Mouse (Mus musculus): ENCODE results near the gene 4921536K21Rik. TPM values are rescaled to one million over a fixed set of nuclear protein-coding genes. Genes with fewer than 3 reads are reported as not detected.

4921536K21Rik gene
- polyA plus RNA-seq, 1 experiment: 0.21 TPM

DNA sequence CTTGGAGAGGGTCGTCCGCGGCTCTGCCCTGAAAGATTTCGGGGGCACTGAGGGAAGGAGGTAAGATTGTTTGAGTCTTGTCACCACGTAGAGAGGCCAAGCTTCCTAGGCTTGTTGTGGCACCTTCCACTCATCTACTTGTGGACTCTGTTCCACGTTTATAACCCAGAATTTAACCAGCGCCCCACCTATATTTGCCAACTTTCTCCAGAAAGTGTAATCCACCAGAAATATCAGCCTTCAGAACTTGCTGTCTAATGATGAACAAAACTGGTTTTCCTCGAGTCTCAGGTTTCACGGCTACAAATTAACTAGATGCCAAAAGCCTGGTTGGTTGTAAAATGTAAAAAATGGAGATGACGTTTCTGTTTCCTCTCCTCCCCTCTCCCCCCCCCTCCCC, 560 bp upstream of the 4921536K21Rik start:
- Histone ChIP-seq H3K27ac (ENCODE audit: insufficient read depth, low read depth, low read length) (no peak overlapping the region), H3K4me3 (ENCODE audit: insufficient read depth, low read length) (peak overlapping the region; percentile 61), H3K4me1 (ENCODE audit: control insufficient read depth, insufficient read depth, low read length) (peaks cover 27% of the 10 kb centered on the region)
- no peak for TF ChIP-seq POLR2A (IDR thresholded peaks at IDR 0.05; ENCODE audit: borderline replicate concordance, low read depth, low read length)
- TF ChIP-seq CTCF (IDR thresholded peaks at IDR 0.05; ENCODE audit: low read depth, low read length): no peak

DNA sequence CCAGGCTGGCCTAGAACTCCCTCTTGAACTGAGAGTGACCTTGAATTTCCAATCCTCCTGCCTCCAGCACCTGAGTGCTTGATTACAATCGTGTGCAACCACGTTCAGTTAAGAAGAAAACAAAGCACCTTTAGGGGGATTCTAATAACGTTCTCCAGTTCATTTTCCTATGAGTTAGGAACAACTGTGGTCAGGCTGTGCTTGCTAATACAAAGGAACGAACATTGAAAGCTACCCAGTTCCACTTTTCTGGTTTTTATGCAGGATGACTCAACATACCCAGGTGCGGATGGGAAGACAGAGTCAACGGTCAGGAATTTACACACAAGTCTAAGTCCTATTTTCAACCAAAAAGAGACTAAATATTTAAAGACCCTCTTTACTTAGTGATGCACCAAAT, 928 bp downstream of the 4921536K21Rik start:
- Histone ChIP-seq H3K4me3 (ENCODE audit: insufficient read depth, low read length) (no peak overlapping the region), H3K4me1 (ENCODE audit: control insufficient read depth, insufficient read depth, low read length) (peaks cover 34% of the 10 kb centered on the region), H3K27ac (ENCODE audit: insufficient read depth, low read depth, low read length) (no peak overlapping the region)
- TF ChIP-seq CTCF (IDR thresholded peaks at IDR 0.05; ENCODE audit: low read depth, low read length) (no peak), POLR2A (IDR thresholded peaks at IDR 0.05; ENCODE audit: borderline replicate concordance, low read depth, low read length) (no peak)

DNA sequence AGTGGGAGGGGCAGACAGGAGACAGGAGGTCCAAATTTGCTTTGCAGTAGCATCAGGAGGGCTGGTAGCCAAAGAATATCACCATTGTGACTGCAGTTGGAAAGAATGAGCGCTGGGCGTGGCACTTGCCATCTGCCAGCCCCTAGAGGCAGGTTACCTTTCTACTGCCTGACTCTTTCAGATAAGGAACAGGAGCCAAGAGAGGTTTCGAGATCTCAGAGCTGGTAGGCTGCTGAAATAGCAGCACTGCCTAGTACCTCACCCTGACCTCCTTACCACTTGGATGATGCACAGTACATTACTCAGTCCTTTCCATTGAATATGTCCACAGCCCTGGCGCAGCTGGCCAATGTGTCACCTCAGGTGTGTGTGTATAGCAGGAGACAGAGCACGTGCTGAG, 7.6 kb downstream of the 4921536K21Rik start:
- no peak for TF ChIP-seq POLR2A (IDR thresholded peaks at IDR 0.05; ENCODE audit: borderline replicate concordance, low read depth, low read length)
- no peak for TF ChIP-seq CTCF (IDR thresholded peaks at IDR 0.05; ENCODE audit: low read depth, low read length)
- H3K4me1 ChIP-seq (ENCODE audit: control insufficient read depth, insufficient read depth, low read length): peaks cover 33% of the 10 kb centered on the region
- no peak overlapping the region for H3K4me3 ChIP-seq (ENCODE audit: insufficient read depth, low read length)
- no peak overlapping the region for H3K27ac ChIP-seq (ENCODE audit: insufficient read depth, low read depth, low read length)

DNA sequence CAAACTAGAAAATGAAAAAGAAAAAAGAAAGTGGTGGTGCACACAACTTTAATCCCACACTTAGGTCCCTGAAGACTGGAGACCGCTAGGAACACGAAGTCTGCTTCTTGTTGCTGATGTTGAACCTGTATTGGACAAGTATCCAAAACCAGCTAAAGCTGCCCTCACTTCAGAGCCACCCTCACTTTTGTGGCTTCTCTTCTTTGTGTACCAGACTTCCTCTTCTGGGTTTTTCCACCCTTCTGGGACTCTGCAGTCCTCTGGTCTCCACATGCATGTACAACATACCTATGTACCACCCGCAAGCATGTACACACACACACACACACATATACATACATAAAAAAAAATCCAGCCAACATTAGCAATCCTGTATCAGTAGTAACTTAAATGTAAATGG, 11.2 kb downstream of the 4921536K21Rik start:
- H3K4me3 ChIP-seq (ENCODE audit: insufficient read depth, low read length): no peak overlapping the region
- no peak overlapping the region for H3K27ac ChIP-seq (ENCODE audit: insufficient read depth, low read depth, low read length)
- H3K4me1 ChIP-seq (ENCODE audit: control insufficient read depth, insufficient read depth, low read length): peaks cover 19% of the 10 kb centered on the region
- no peak for TF ChIP-seq POLR2A (IDR thresholded peaks at IDR 0.05; ENCODE audit: borderline replicate concordance, low read depth, low read length)
- TF ChIP-seq CTCF (IDR thresholded peaks at IDR 0.05; ENCODE audit: low read depth, low read length): no peak

DNA sequence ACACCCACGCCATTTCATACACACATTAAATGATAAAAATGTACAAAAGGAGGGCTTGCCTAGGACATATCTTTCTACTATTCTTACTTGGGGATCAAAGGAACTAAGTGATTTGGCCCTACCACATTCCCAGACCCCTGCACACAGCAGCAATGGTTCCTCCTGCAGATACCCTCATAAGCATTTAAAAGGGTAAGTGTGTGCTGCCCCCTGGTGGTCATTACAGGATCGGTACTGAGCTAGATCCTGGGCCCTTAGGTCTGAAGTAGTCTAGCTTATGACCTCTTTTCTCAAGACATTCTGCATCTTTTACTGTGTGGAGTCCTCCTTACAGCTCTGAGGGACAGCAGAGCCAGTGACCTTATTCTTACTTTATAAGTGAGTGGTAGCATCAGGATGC, 15.1 kb downstream of the 4921536K21Rik start:
- TF ChIP-seq POLR2A (IDR thresholded peaks at IDR 0.05; ENCODE audit: borderline replicate concordance, low read depth, low read length): no peak
- TF ChIP-seq CTCF (IDR thresholded peaks at IDR 0.05; ENCODE audit: low read depth, low read length): peak; percentile 50; the same call in 1 of the 2 replicates
- Histone ChIP-seq H3K4me1 (ENCODE audit: control insufficient read depth, insufficient read depth, low read length) (peaks cover 19% of the 10 kb centered on the region), H3K27ac (ENCODE audit: insufficient read depth, low read depth, low read length) (no peak overlapping the region), H3K4me3 (ENCODE audit: insufficient read depth, low read length) (no peak overlapping the region)

DNA sequence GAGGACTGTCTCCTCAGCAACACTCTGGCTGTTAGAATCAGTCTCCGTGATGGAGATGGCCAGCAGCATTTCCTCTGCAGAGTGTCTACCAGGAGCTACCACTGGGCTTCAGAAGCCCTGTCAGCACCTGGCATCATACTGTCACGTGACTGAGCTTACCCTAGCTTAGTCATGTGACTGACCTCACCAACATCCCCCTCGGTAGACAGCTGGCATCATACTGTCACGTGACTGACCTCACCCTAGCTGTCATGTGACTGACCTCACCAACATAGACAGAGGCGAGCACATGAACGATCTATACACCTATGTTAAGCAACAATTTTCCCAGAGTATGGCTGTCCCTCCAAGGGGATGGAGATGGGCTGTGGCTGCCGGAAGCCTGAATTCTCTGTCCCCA, 16.2 kb downstream of the 4921536K21Rik start:
- Histone ChIP-seq H3K27ac (ENCODE audit: insufficient read depth, low read depth, low read length) (no peak overlapping the region), H3K4me1 (ENCODE audit: control insufficient read depth, insufficient read depth, low read length) (peaks cover 14% of the 10 kb centered on the region), H3K4me3 (ENCODE audit: insufficient read depth, low read length) (no peak overlapping the region)
- TF ChIP-seq POLR2A (IDR thresholded peaks at IDR 0.05; ENCODE audit: borderline replicate concordance, low read depth, low read length) (no peak), CTCF (IDR thresholded peaks at IDR 0.05; ENCODE audit: low read depth, low read length) (no peak)

DNA sequence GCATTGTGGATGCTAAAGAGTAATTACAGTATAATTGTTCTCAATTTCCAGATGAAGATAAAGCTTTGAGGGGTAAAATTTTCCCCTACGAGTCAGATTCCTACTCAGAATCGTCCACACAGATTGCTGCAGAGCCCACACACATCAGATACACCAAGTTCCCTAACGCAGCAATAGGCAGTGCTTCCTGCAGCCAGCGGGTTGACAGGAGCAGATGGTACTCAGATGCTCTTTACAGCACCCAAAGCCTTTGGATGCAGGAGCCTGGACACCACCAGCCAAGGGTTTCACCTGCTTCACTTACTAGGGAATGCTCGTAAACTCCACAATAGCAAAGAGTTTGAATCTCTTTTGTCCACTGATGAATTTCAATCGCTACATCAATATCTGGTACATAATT, 18.5 kb downstream of the 4921536K21Rik start:
- Histone ChIP-seq H3K27ac (ENCODE audit: insufficient read depth, low read depth, low read length) (no peak overlapping the region), H3K4me3 (ENCODE audit: insufficient read depth, low read length) (no peak overlapping the region), H3K4me1 (ENCODE audit: control insufficient read depth, insufficient read depth, low read length) (peaks cover 10% of the 10 kb centered on the region)
- TF ChIP-seq POLR2A (IDR thresholded peaks at IDR 0.05; ENCODE audit: borderline replicate concordance, low read depth, low read length) (no peak), CTCF (IDR thresholded peaks at IDR 0.05; ENCODE audit: low read depth, low read length) (no peak)

DNA sequence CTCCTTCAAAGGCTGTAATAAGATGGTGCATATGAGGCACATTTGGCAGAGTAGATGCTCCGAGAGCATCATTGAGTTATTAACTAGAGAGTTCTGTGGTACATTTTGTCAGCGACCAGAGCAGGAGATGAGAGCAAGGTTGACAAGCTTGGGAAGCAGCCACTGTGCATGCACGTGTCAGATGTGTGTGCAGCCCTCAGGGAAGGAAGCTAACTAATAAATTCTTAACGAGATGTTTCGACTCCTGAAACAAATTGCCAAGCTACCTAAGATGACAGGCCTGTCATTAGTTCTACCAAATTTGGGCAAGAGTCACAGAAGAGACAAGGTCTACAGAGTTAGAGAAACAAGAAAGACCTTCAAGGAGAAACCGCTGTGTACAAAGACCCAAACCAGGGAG, 30.6 kb downstream of the 4921536K21Rik start:
- Histone ChIP-seq H3K27ac (ENCODE audit: insufficient read depth, low read depth, low read length) (no peak overlapping the region), H3K4me3 (ENCODE audit: insufficient read depth, low read length) (peak overlapping the region; percentile 85)

DNA sequence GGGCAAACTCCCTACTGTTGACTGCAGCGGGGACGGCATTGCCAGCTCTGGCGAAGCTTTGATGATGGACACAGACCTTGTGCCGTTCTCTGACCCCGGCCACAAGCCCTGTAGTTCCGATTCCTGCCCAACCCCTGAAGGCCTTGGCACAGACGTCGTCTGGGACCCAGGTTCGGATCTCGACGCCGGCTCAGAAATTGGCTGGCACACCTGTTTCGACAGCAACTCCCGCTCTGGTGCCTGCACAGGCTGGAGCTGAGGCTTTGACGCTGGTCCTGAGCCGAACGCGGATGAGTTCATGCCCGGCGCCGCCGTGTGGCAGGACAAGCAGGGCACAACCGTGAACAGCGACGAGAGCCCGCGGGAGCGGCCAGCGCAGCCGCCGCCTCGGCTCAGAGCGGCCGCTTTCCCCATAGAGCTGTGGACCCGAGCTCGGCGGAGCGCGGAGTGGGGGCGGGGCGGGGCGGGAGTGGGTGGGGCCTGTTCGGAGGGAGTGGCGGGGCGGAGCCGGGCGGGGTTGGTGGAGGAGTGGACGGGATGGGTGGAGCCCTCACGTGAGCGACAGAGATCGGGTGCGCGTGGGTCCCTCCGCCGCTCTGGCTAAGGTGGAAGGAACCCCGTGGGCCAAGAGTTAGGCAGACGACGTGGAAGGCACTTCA, 31.3 kb downstream of the 4921536K21Rik start, which contains the start of gene Osbp2:
TSS of gene Osbp2 (minus strand) at position 450 of the 659 bp plus-strand sequence.
- H3K4me3 ChIP-seq (ENCODE audit: insufficient read depth, low read length): peak within 1 kb of the TSS; percentile 85
- no peak within 1 kb of the TSS for H3K27ac ChIP-seq (ENCODE audit: insufficient read depth, low read depth, low read length)
- H3K4me1 ChIP-seq (ENCODE audit: control insufficient read depth, insufficient read depth, low read length): peaks cover 8% of the 10 kb centered on the region
- TF ChIP-seq CTCF (IDR thresholded peaks at IDR 0.05; ENCODE audit: low read depth, low read length) (no peak), POLR2A (IDR thresholded peaks at IDR 0.05; ENCODE audit: borderline replicate concordance, low read depth, low read length) (no peak)

More for the DNA sequence above, 30.6 kb downstream of the 4921536K21Rik start:
- H3K4me1 ChIP-seq (ENCODE audit: control insufficient read depth, insufficient read depth, low read length): peaks cover 8% of the 10 kb centered on the region
- TF ChIP-seq CTCF (IDR thresholded peaks at IDR 0.05; ENCODE audit: low read depth, low read length): no peak

DNA sequence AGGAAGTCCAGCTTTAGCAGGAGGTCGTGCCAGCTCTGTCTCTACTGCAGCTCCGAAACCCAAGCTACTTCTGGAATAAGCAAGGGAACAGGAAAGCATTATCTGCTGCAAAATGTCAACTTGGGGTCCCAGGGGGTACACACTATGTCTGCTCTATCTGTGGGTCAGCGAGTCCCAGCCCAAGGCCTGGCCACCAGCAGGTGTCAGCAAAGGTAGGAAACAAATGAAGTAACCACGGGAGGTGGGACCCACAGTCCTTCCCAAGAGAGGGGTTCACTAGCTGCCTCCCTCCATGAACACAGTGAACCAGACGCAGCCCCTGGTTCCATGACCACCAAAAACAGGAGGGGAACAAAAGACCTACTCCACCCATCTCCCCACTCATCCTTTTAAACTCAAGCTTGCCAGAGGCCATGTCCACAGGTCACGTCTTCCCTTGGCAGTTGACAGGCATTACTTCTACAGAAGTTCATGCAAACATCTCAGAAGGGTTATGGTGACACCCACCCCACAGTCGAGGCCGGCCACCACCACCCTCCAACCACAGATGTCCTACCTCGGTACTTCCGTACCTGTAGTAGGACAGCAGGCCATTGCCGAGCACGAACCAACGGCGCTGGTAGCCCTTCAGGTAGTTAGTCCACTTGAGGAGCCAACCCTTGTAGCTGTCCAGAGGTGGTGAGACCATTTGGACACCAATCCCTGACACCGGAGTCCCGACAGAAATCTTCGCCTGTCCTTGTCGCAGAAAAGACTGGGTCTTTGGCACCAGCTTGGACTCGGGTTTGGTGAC, 32.0 kb downstream of the 4921536K21Rik start:
- no peak overlapping the region for H3K27ac ChIP-seq (ENCODE audit: insufficient read depth, low read depth, low read length)
- TF ChIP-seq POLR2A (IDR thresholded peaks at IDR 0.05; ENCODE audit: borderline replicate concordance, low read depth, low read length) (no peak), CTCF (IDR thresholded peaks at IDR 0.05; ENCODE audit: low read depth, low read length) (no peak)
- peaks cover 8% of the 10 kb centered on the region for H3K4me1 ChIP-seq (ENCODE audit: control insufficient read depth, insufficient read depth, low read length)
- H3K4me3 ChIP-seq (ENCODE audit: insufficient read depth, low read length): peak overlapping the region; percentile 59
